Mouse (Mus musculus): ENCODE results near the gene Terf2. TPM values are rescaled to one million over a fixed set of nuclear protein-coding genes. Genes with fewer than 3 reads are reported as not detected.
A peak's percentile ranks its signal among the peaks of the same experiment; 100 is the strongest.

The Terf2 gene
- polyA plus RNA-seq (2015; fragmentation: Nextera tagmentation; extraction: Ambion mirVana), result 18.9 and 20.1 TPM in 2 replicates

DNA sequence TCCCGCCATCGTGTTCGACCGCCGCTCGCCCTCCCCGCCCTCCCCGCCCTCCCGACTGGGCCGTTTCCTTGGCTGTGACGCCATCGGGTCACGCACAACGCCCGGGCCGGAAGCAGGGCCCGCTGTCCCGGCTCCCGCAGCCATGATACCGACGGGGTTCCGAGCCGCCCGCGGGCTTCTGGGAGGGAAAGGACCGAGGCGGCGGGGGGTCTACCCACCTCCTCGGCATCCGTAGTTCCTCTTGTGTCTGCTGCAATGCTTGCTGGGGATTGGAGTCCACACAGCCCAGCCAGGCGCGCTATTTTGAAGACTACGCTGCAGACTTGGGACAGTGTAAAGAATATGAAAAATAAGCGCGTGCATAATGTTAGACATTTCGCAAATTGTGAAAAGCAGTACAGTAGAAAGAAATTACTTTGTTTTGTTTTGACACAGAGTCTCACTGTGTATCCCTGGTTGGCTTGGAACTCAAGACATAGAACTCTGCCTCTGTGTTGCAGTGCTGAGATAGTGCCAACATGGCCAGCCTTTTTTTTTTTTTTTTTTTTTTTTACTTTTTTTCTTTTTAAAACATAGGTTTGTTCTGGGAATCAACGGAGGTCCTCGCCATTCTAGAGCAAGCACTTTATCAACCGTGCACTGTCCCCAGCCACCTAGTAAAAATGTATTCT lies at the start of gene Terf2:
Gene Terf2, minus strand, starts transcription at position 182 of the 671 bp plus-strand sequence.
- peaks cover 11% of the 10 kb centered on the region; the same call in 1 of the 2 replicates for H3K36me3 ChIP-seq
- WGBS, result 4% methylated on average over 39 of the region's 39 CpGs
- peaks cover 22% of the 10 kb centered on the region for H3K4me1 ChIP-seq
- H3K9me3 ChIP-seq (replicated peaks), result no peaks in the 10 kb centered on the region
- H3K9ac ChIP-seq, result peak within 1 kb of the TSS; percentile 78
- peak; percentile 95 for ATAC-seq (ENCODE audit: insufficient number of reproducible peaks, low FRiP score, low TSS enrichment, low read depth)
- peak within 1 kb of the TSS; percentile 86 for H3K4me3 ChIP-seq (replicated peaks)
- H3K27me3 ChIP-seq, result no peaks in the 10 kb centered on the region
- H3K4me2 ChIP-seq (replicated peaks), result peak within 1 kb of the TSS; percentile 56
- H3K27ac ChIP-seq (replicated peaks), result peak within 1 kb of the TSS; percentile 93

DNA sequence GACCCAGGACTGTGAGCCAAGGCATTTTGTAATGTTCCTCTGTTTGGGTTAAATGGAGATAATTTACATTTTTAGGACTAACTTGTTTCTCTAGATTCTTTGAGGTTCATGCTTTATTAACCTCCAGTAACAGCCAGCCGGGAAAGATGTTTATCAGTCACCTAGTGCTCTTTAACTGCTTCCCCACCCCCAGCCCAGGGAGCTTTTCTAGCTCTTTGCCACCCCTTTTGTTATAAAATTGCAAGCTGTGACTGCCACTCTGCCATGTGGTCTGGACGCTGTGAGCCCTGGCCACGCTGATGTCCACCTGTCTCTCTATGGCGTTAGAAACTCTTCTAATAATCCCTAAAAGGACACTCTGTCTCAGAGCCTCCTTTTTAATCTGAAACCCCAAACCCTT lies 47.2 kb upstream of the Terf2 start:
- Histone ChIP-seq H3K27me3 (no peaks in the 10 kb centered on the region), H3K4me1 (0 out of 2 replicates have a peak, but pooled peaks cover 2% of the 10 kb centered on the region), H3K9me3 (replicated peaks) (no peaks in the 10 kb centered on the region), H3K27ac (replicated peaks) (no peak overlapping the region), H3K9ac (no peak overlapping the region), H3K36me3 (no peaks in the 10 kb centered on the region), H3K4me3 (replicated peaks) (no peak overlapping the region), H3K4me2 (replicated peaks) (no peak overlapping the region)
- ATAC-seq (ENCODE audit: insufficient number of reproducible peaks, low FRiP score, low TSS enrichment, low read depth), result no peak
- 65% methylated on average over 4 of the region's 4 CpGs for WGBS

GRCm38 (mm10) chr8:107142539-107142938 lies 46.2 kb upstream of the Terf2 start:
- Histone ChIP-seq H3K9ac (no peak overlapping the region), H3K4me1 (0 out of 2 replicates have a peak, but pooled peaks cover 2% of the 10 kb centered on the region), H3K27ac (replicated peaks) (no peak overlapping the region), H3K9me3 (replicated peaks) (no peaks in the 10 kb centered on the region), H3K36me3 (no peaks in the 10 kb centered on the region), H3K4me2 (replicated peaks) (no peak overlapping the region), H3K27me3 (no peaks in the 10 kb centered on the region), H3K4me3 (replicated peaks) (no peak overlapping the region)
- 78% methylated on average over 4 of the region's 4 CpGs for WGBS
- no peak for ATAC-seq (ENCODE audit: insufficient number of reproducible peaks, low FRiP score, low TSS enrichment, low read depth)

DNA sequence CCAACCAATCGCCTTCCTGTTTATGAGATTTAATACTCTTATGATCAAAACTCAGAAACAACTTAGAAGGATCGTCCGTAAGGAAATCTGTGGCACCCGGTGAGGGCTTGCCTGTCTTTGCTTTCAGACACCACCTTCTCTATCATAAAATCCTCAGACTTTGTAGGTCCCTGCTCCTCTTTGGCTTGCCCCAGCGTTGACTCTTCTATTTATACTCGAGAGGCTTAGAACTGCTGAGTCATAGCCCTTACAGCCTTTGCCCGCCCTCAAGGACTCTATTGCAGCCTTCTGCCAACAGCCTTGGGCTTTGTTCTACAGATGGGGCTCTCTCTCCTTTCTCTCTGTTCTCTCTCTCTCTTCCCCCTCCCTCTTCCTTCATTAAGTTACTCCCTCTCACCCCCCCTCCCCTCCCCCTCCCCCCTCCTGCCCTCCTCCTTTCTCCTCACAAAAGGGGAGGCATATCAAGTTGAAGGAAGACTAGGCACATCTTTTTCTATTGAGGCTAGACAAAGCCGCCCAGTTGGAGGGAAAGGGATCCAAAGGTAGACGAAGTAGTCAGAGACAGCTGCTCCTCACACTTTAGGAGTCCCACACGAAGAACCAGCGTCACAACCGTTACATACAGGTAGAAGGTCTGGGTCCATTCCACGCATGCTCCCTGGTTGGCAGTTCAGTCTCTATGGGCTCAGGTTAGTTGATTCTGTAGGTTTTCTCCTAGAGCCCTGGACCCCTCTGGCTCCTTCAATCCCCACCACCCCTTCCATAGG lies 43.5 kb upstream of the Terf2 start:
- H3K27ac ChIP-seq (replicated peaks), result no peak overlapping the region
- no peak overlapping the region for H3K4me3 ChIP-seq (replicated peaks)
- H3K9me3 ChIP-seq (replicated peaks), result no peaks in the 10 kb centered on the region
- 48% methylated on average over 13 of the region's 13 CpGs for WGBS
- no peak overlapping the region for H3K9ac ChIP-seq
- no peaks in the 10 kb centered on the region for H3K27me3 ChIP-seq
- ATAC-seq (ENCODE audit: insufficient number of reproducible peaks, low FRiP score, low TSS enrichment, low read depth), result peak; percentile 69; the same call in 1 of the 2 replicates
- no peaks in the 10 kb centered on the region for H3K36me3 ChIP-seq
- no peak overlapping the region for H3K4me2 ChIP-seq (replicated peaks)
- 0 out of 2 replicates have a peak, but pooled peaks cover 2% of the 10 kb centered on the region for H3K4me1 ChIP-seq

DNA sequence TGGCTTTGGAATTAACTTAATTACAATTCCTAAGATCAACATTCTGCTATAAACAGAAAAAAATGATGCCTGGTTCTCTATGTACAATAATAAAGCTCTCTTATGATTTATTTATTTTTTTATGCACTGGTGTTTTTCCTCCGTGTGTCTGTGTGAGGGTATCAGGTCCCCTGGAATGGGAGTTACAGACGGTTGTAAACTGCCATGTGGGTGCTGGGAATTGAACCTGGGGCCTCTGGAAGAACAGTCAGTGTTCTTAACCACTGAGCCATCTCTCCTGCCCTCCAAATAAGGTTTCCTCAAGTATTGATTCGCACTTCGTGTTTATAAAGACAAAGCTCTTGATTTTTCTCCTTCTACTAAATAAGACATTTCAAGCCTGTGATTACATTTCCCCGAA lies 42.0 kb upstream of the Terf2 start:
- Histone ChIP-seq H3K4me3 (replicated peaks) (no peak overlapping the region), H3K36me3 (no peaks in the 10 kb centered on the region), H3K27me3 (no peaks in the 10 kb centered on the region), H3K9ac (no peak overlapping the region), H3K9me3 (replicated peaks) (no peaks in the 10 kb centered on the region), H3K27ac (replicated peaks) (no peak overlapping the region), H3K4me1 (peaks cover 8% of the 10 kb centered on the region), H3K4me2 (replicated peaks) (no peak overlapping the region)
- no peak for ATAC-seq (ENCODE audit: insufficient number of reproducible peaks, low FRiP score, low TSS enrichment, low read depth)
- WGBS, result 89% methylated on average over 5 of the region's 5 CpGs

- ATAC-seq (ENCODE audit: insufficient number of reproducible peaks, low FRiP score, low TSS enrichment, low read depth), result no peak
- Histone ChIP-seq H3K36me3 (no peaks in the 10 kb centered on the region), H3K9me3 (replicated peaks) (no peaks in the 10 kb centered on the region), H3K4me1 (peaks cover 15% of the 10 kb centered on the region), H3K27ac (replicated peaks) (no peak overlapping the region), H3K9ac (no peak overlapping the region), H3K4me2 (replicated peaks) (no peak overlapping the region), H3K27me3 (no peaks in the 10 kb centered on the region), H3K4me3 (replicated peaks) (no peak overlapping the region)
- 90% methylated on average over 6 of the region's 6 CpGs for WGBS
Observed at GRCm38 (mm10) chr8:107137591-107137990, 41.2 kb upstream of the Terf2 start.

GRCm38 (mm10) chr8:107136003-107136612 lies 39.8 kb upstream of the Terf2 start:
- Histone ChIP-seq H3K9ac (no peak overlapping the region), H3K9me3 (replicated peaks) (no peaks in the 10 kb centered on the region), H3K27me3 (no peaks in the 10 kb centered on the region), H3K27ac (replicated peaks) (no peak overlapping the region), H3K36me3 (no peaks in the 10 kb centered on the region), H3K4me3 (replicated peaks) (no peak overlapping the region), H3K4me2 (replicated peaks) (no peak overlapping the region), H3K4me1 (peaks cover 18% of the 10 kb centered on the region)
- WGBS, result 41% methylated on average over 8 of the region's 8 CpGs
- no peak for ATAC-seq (ENCODE audit: insufficient number of reproducible peaks, low FRiP score, low TSS enrichment, low read depth)

DNA sequence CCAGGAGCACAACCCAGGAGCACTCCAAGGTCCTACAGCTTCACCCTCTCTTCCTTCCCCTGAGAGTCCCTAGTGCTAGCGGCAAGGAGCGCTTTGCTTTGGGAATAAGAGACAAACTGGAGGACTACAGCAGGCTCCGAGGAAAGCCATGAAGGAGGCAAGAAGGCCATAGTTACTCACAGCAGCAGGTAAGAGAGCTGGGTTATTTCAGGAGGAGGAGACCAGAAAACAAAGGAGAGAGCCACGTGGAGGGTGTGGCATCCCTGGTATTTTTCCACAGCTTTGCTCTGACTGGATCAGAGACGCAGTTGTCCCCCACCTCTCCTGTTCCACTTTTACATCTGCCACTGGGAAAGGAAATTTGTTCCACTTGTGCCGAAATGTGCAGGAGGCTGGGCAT lies 37.5 kb upstream of the Terf2 start:
- Histone ChIP-seq H3K4me1 (peaks cover 32% of the 10 kb centered on the region), H3K36me3 (no peaks in the 10 kb centered on the region), H3K27ac (replicated peaks) (peak overlapping the region; percentile 45; the same call in 1 of the 2 replicates), H3K9me3 (replicated peaks) (no peaks in the 10 kb centered on the region), H3K4me3 (replicated peaks) (no peak overlapping the region), H3K9ac (no peak overlapping the region), H3K27me3 (no peaks in the 10 kb centered on the region), H3K4me2 (replicated peaks) (no peak overlapping the region; the same call in 1 of the 2 replicates)
- 36% methylated on average over 6 of the region's 6 CpGs for WGBS
- 0 out of 2 replicates have a peak, but pooled peaks have one; percentile 29 for ATAC-seq (ENCODE audit: insufficient number of reproducible peaks, low FRiP score, low TSS enrichment, low read depth)

GRCm38 (mm10) chr8:107132581-107133491 lies 36.5 kb upstream of the Terf2 start:
- 62% methylated on average over 24 of the region's 24 CpGs for WGBS
- Histone ChIP-seq H3K9ac (no peak overlapping the region), H3K27ac (replicated peaks) (0 out of 2 replicates have a peak overlapping the region, but pooled peaks have one; percentile 13), H3K9me3 (replicated peaks) (no peaks in the 10 kb centered on the region), H3K4me1 (peaks cover 35% of the 10 kb centered on the region), H3K4me2 (replicated peaks) (no peak overlapping the region), H3K4me3 (replicated peaks) (no peak overlapping the region), H3K36me3 (no peaks in the 10 kb centered on the region), H3K27me3 (no peaks in the 10 kb centered on the region)
- ATAC-seq (ENCODE audit: insufficient number of reproducible peaks, low FRiP score, low TSS enrichment, low read depth), result no peak

GRCm38 (mm10) chr8:107130028-107130427 lies 33.7 kb upstream of the Terf2 start:
- Histone ChIP-seq H3K9ac (no peak overlapping the region), H3K4me3 (replicated peaks) (no peak overlapping the region), H3K36me3 (no peaks in the 10 kb centered on the region), H3K27ac (replicated peaks) (peak overlapping the region; percentile 51; the same call in 1 of the 2 replicates), H3K4me2 (replicated peaks) (no peak overlapping the region), H3K27me3 (no peaks in the 10 kb centered on the region), H3K4me1 (peaks cover 35% of the 10 kb centered on the region), H3K9me3 (replicated peaks) (no peaks in the 10 kb centered on the region)
- ATAC-seq (ENCODE audit: insufficient number of reproducible peaks, low FRiP score, low TSS enrichment, low read depth), result no peak
- WGBS, result 70% methylated on average over 6 of the region's 6 CpGs
